Mouse (Mus musculus) kidney, embryonic 14.5 days (tissue): ENCODE results near the gene 5031439G07Rik. TPM values are rescaled to one million over a fixed set of nuclear protein-coding genes. Genes with fewer than 3 reads are reported as not detected.
"Not testable (repeated sequence)": the region's sequence is repeated elsewhere in the genome, so short reads cannot be mapped to it uniquely, and the experiment has no call there.

Experiments
- ATAC-seq: fragments of 200-750 bp; cut with Nextera tagmentation; 2 replicates; pipeline ENCODE4 v1.8.0; 2017; ENCODE audit warnings: moderate number of reproducible peaks, mild to moderate bottlenecking, moderate TSS enrichment, moderate library complexity; ENCODE audit not compliant: low FRiP score, low TSS enrichment
- H3K27ac ChIP-seq: fragments of 300-500 bp; sonication (generic); 2 replicates; pipeline ENCODE4 v1.5.1; 2014; ENCODE audit warnings: low read depth, mild to moderate bottlenecking, low read length, moderate library complexity, mixed read lengths
- H3K27me3 ChIP-seq: fragments of 300-500 bp; sonication (generic); 2 replicates; pipeline ENCODE4 v1.6.1; 2014; ENCODE audit warnings: mild to moderate bottlenecking, low read length; ENCODE audit not compliant: control insufficient read depth, insufficient read depth
- H3K36me3 ChIP-seq: fragments of 300-500 bp; sonication (generic); 2 replicates; pipeline ENCODE4 v1.6.1; 2014; ENCODE audit warnings: low read length, mixed read lengths; ENCODE audit not compliant: control insufficient read depth, insufficient read depth
- H3K4me1 ChIP-seq: fragments of 300-500 bp; sonication (generic); 2 replicates; pipeline ENCODE4 v1.6.1; 2014; ENCODE audit warnings: low read length, mixed read lengths; ENCODE audit not compliant: control insufficient read depth, insufficient read depth
- H3K4me2 ChIP-seq: fragments of 300-500 bp; sonication (generic); replicated peaks from 2 replicates; pipeline ENCODE4 v1.6.1; 2014; ENCODE audit warnings: low read depth, mild to moderate bottlenecking, low read length
- H3K4me3 ChIP-seq: fragments of 300-500 bp; sonication (generic); 2 replicates; pipeline ENCODE4 v1.5.1; 2014; ENCODE audit warnings: mild to moderate bottlenecking, low read length
- H3K9ac ChIP-seq: fragments of 300-500 bp; sonication (generic); 2 replicates; pipeline ENCODE4 v1.6.1; 2014; ENCODE audit warnings: low read depth, mild to moderate bottlenecking, low read length, moderate library complexity
- H3K9me3 ChIP-seq: fragments of 300-500 bp; sonication (generic); 2 replicates; pipeline ENCODE4 v1.6.1; 2016; ENCODE audit warnings: low read length; ENCODE audit not compliant: control insufficient read depth
- whole genome bisulfite sequencing: fragments of 180-500 bp; shearing (Covaris S2); extraction: QIAGEN DNeasy Blood & Tissue Kit; methylation state at CpG from one replicate; pipeline ENCODE4 v1.1.7; 2014; 5-methylcytosine and 5-hydroxymethylcytosine counted together
- polyA plus RNA-seq: library from polyadenylated mRNA; unstranded; fragments of >200 nt; fragmentation: Nextera tagmentation; extraction: Ambion mirVana; gene quantifications from 2 replicates; pipeline ENCODE4 v1.2.1, GENCODE M21; 2014

5031439G07Rik gene
- 6.6 TPM in 2 replicates for polyA plus RNA-seq

- Histone ChIP-seq H3K27ac (peak within 1 kb of the TSS; percentile 3; the same call in 1 of the 2 replicates), H3K36me3 (no peaks in the 10 kb centered on the region), H3K9me3 (no peaks in the 10 kb centered on the region), H3K4me1 (peaks cover 12% of the 10 kb centered on the region; the same call in 1 of the 2 replicates), H3K4me3 (peak within 1 kb of the TSS; percentile 86), H3K27me3 (no peaks in the 10 kb centered on the region), H3K9ac (peak within 1 kb of the TSS; percentile 91), H3K4me2 (peak within 1 kb of the TSS; percentile 89)
- ATAC-seq, result peak; percentile 92
- WGBS, result under 1% methylated on average over 44 of the region's 59 CpGs
Observed at GRCm38 (mm10) chr15:84987874-84988825, at the start of gene 5031439G07Rik. Gene 5031439G07Rik, minus strand, starts transcription at chr15:84988551.

- WGBS, result 5% methylated on average over 8 of the region's 8 CpGs
- H3K9me3 ChIP-seq, result no peaks in the 10 kb centered on the region
- H3K4me3 ChIP-seq, result peak overlapping the region; percentile 71
- no peaks in the 10 kb centered on the region; the same call in 1 of the 2 replicates for H3K27me3 ChIP-seq
- H3K4me2 ChIP-seq, result peak overlapping the region; percentile 82
- no peaks in the 10 kb centered on the region for H3K36me3 ChIP-seq
- H3K9ac ChIP-seq, result peak overlapping the region; percentile 81
- H3K4me1 ChIP-seq, result peaks cover 6% of the 10 kb centered on the region; the same call in 1 of the 2 replicates
- H3K27ac ChIP-seq, result no peak overlapping the region
- no peak for ATAC-seq
Observed at GRCm38 (mm10) chr15:85037343-85037690, 49.0 kb upstream of the 5031439G07Rik start.

GRCm38 (mm10) chr15:85036566-85037342 lies 48.4 kb upstream of the 5031439G07Rik start:
- Histone ChIP-seq H3K4me2 (peak overlapping the region; percentile 82), H3K9ac (peak overlapping the region; percentile 81), H3K4me1 (peaks cover 6% of the 10 kb centered on the region; the same call in 1 of the 2 replicates), H3K36me3 (no peaks in the 10 kb centered on the region), H3K9me3 (no peaks in the 10 kb centered on the region), H3K27me3 (no peaks in the 10 kb centered on the region; the same call in 1 of the 2 replicates), H3K4me3 (peak overlapping the region; percentile 71), H3K27ac (0 out of 2 replicates have a peak overlapping the region, but pooled peaks have one; percentile 3)
- peak; percentile 97 for ATAC-seq
- WGBS, result under 1% methylated on average over 70 of the region's 75 CpGs

- H3K36me3 ChIP-seq, H3K4me2 ChIP-seq, ATAC-seq, H3K4me1 ChIP-seq, H3K27ac ChIP-seq, H3K4me3 ChIP-seq, H3K9ac ChIP-seq, H3K9me3 ChIP-seq, H3K27me3 ChIP-seq: not testable (repeated sequence)
- 34% methylated on average over 7 of the region's 7 CpGs for WGBS
Observed at GRCm38 (mm10) chr15:85033916-85034315, 45.6 kb upstream of the 5031439G07Rik start.

GRCm38 (mm10) chr15:85031866-85032265 lies 43.5 kb upstream of the 5031439G07Rik start:
- no peaks in the 10 kb centered on the region for H3K9me3 ChIP-seq
- H3K4me2 ChIP-seq, result no peak overlapping the region
- no peaks in the 10 kb centered on the region for H3K4me1 ChIP-seq
- no peak overlapping the region for H3K9ac ChIP-seq
- no peak for ATAC-seq
- WGBS, result 78% methylated on average over 3 of the region's 3 CpGs
- no peaks in the 10 kb centered on the region; the same call in 1 of the 2 replicates for H3K27me3 ChIP-seq
- H3K4me3 ChIP-seq, result no peak overlapping the region
- no peaks in the 10 kb centered on the region for H3K36me3 ChIP-seq
- H3K27ac ChIP-seq, result no peak overlapping the region

GRCm38 (mm10) chr15:85030643-85031042 lies 42.3 kb upstream of the 5031439G07Rik start:
- H3K27ac ChIP-seq, H3K4me2 ChIP-seq, H3K4me1 ChIP-seq, H3K9me3 ChIP-seq, H3K36me3 ChIP-seq, ATAC-seq, H3K9ac ChIP-seq, H3K27me3 ChIP-seq, H3K4me3 ChIP-seq: not testable (repeated sequence)
- WGBS, result 76% methylated on average over 1 of the region's 1 CpGs

GRCm38 (mm10) chr15:85028648-85029047 lies 40.3 kb upstream of the 5031439G07Rik start, which contains the start of gene Fam118a:
Gene Fam118a, plus strand, starts transcription at chr15:85028948.
- not testable (repeated sequence) for H3K9me3 ChIP-seq, H3K4me2 ChIP-seq, H3K4me1 ChIP-seq, ATAC-seq, H3K9ac ChIP-seq, H3K27ac ChIP-seq, H3K36me3 ChIP-seq, H3K27me3 ChIP-seq, H3K4me3 ChIP-seq
- 52% methylated on average over 1 of the region's 1 CpGs for WGBS

- no peak overlapping the region for H3K9ac ChIP-seq
- no peaks in the 10 kb centered on the region for H3K9me3 ChIP-seq
- H3K27me3 ChIP-seq, result no peaks in the 10 kb centered on the region
- no peaks in the 10 kb centered on the region for H3K36me3 ChIP-seq
- H3K4me2 ChIP-seq, result no peak overlapping the region
- H3K27ac ChIP-seq, result no peak overlapping the region
- no peaks in the 10 kb centered on the region for H3K4me1 ChIP-seq
- 36% methylated on average over 4 of the region's 4 CpGs for WGBS
- H3K4me3 ChIP-seq, result no peak overlapping the region
- no peak for ATAC-seq
Observed at GRCm38 (mm10) chr15:85027740-85028139, 39.4 kb upstream of the 5031439G07Rik start.
